Mouse (Mus musculus) embryonic stem cell, embryonic (primary cell): Measurements from ENCODE around the gene Gm28360.
"Not testable (repeated sequence)": the region's sequence is repeated elsewhere in the genome, so short reads cannot be mapped to it uniquely, and the experiment has no call there.

Experiments used
- CTCF ChIA-PET, 4 experiments: fragments of 300-600 bp in 2 of 4; fragments of 350-600 bp in 2 of 4; sonication (Branson Sonifier 250); formaldehyde crosslinking; loops; one replicate each; lab custom pipeline; 2022; ENCODE audit warnings: inconsistent platforms in 2 of 4; lab: Charles Lee
- POLR2A ChIA-PET, 4 experiments: fragments of 300-600 bp in 2 of 4; fragments of 350-600 bp in 2 of 4; sonication (Branson Sonifier 250); formaldehyde crosslinking; loops; one replicate each; lab custom pipeline; 2022; ENCODE audit warnings: antibody characterized with exemption in 4 of 4, inconsistent platforms in 1 of 4; lab: Charles Lee

Gene Gm28360

DNA sequence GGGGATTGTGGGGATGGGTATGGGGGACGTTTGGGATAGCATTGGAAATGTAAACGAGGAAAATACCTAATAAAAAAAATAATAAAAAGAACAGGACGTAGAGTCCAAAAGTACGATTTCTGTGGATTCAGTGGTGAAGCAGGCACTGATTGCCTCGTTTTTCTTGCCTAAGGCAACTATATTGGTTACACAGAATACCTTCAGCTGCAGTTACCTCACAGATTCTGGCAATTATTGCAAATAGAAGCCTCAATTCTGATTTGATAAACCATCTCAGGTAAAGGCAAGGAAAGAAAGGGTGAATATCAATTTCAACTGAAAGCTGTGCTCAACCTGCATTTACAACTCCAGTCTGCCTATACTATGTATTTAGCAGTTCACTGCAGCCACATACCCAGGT lies at the start of gene Gm28360:
TSS of gene Gm28360 (plus strand) at position 301 of the 400 bp plus-strand sequence.
- CTCF ChIA-PET, POLR2A ChIA-PET: not testable (repeated sequence)

DNA sequence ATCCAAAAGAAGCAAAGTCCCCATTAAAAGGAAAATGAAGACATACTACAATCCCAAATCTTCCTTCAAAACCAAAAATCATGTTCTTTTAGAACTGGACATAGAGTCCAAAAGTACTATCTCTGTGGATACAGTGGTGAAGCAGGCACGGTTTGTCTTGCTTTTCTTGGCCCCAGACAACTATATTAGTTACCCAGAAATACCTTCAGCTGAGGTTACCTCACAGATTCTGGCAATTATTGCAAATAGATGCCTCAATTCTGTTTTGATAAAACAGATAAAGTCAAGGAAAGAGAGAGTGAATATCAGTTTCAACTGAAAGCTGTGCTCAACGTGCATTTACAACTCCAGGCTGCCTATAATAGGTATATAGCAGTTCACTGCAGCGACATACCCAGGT lies 49.0 kb upstream of the Gm28360 start, which contains the start of gene B020011L13Rik:
TSS of gene B020011L13Rik (plus strand) at position 301 of the 400 bp plus-strand sequence.
- CTCF ChIA-PET, POLR2A ChIA-PET: not testable (repeated sequence)

DNA sequence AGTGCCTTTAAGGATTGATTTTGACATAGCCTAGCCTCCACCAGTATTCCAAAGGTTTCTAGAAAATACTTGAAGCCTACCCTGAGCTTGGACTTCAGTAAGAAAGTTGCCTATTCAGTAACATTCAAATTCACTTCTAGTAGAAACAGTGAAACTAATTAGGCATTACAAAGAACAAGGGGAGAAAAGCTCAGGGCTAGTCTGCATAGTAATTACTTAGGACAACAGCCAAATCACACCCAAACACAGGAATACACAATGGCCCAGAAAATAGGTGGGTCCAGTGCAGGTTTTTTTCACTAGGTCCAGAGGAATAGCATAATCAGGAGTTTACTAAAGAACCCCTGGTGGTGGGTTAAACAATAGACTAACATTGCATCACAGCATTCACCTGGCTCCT lies 13.6 kb upstream of the Gm28360 start:
- POLR2A ChIA-PET, CTCF ChIA-PET: not testable (repeated sequence)

DNA sequence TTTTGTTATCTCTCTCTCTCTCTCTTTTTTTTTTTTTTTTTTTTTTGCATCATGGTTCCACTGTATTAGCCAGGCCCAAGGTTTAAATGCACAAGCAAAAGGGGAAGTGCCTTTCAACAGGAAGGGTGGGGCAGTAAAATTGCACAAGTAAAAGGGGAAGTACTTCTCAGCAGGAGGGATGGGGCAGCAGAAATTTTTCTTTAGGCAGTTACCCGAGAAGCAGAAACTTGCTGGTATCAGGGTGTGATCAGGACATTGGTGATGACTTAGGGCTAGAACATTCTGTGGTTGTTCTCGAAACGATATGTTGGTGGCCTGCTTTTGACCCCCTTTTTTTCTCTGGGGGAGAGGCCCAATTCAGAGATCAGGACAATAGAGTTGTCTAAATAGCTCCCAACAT lies 21.8 kb downstream of the Gm28360 start:
- CTCF ChIA-PET, result not testable (repeated sequence)

More for the DNA sequence above, 21.8 kb downstream of the Gm28360 start:
- POLR2A ChIA-PET, result not testable (repeated sequence)
